In the genomic region with DNA sequence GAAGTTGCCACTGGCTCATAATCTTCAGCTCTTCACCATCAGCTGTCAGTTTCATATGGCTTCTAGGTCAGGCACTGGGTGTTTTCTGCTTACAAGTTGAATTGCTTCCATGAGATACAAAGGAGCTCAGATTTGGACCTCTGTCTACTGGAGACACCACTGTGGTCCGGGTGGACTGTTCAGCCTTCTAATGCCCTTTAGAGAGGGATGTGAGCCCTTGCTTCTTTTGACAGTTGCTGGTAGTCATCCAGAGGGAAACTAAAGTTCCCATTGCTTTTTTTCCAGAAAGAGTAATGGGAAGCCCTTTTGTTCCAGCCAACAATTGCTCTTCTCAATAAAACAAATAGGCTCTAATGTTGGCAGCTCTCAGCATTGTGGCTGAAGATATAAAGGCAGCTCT, we compare ENCODE assay signal across 17 mouse cellular contexts.
DNase-seq lines count a peak whose midpoint lies in the region; ATAC-seq and TF ChIP-seq lines count a peak whose summit lies in the region.
"Had no signal": no experiment of that assay in that cellular context is flagged by ENCODE, and none has a peak within 500 bp of the region (broad histone marks: within the 10 kb centered on the region; RNA-seq: fewer than 3 reads in every experiment).

No protein-coding gene starts in this region.

- WGBS in heart, embryonic 11.5 days (ENCODE audit: insufficient replicate concordance): 71% methylated on average over 1 of the region's 1 CpGs
- WGBS in midbrain, postnatal 0 days: 59% methylated on average over 1 of the region's 1 CpGs
- WGBS in midbrain, embryonic 15.5 days: 65% methylated on average over 1 of the region's 1 CpGs

- intact Hi-C loops in left cerebral cortex, adult 2 months (cut with DNase I): no loop called here
- intact Hi-C loops in left cerebral cortex, postnatal 14 days (cut with DNase I): no loop called here

- H3K4me3 ChIP-seq in heart, embryonic 11.5 days (ENCODE audit: low read depth, low read length): no peak overlapping the region
- H3K4me3 ChIP-seq in left cerebral cortex, adult 2 months: no peak overlapping the region
- no peak overlapping the region for H3K4me3 ChIP-seq in midbrain, postnatal 0 days (ENCODE audit: low read depth, low read length)
- H3K4me3 ChIP-seq in midbrain, embryonic 15.5 days: no peak overlapping the region
- H3K4me3 ChIP-seq: forebrain, embryonic 12.5 days; heart, adult 2 months; heart, embryonic 15.5 days; limb, embryonic 15.5 days had no signal

- no peak overlapping the region for H3K9ac ChIP-seq in heart, embryonic 11.5 days (ENCODE audit: low read depth, low read length)
- no peak overlapping the region for H3K9ac ChIP-seq in midbrain, postnatal 0 days (replicated peaks; ENCODE audit: low read length, poor library complexity, severe bottlenecking)
- H3K9ac ChIP-seq in midbrain, embryonic 15.5 days: no peak overlapping the region
- H3K9ac ChIP-seq: forebrain, embryonic 12.5 days; heart, embryonic 15.5 days; limb, embryonic 15.5 days had no signal

- no peak overlapping the region for H3K4me2 ChIP-seq in heart, embryonic 11.5 days
- no peak overlapping the region for H3K4me2 ChIP-seq in midbrain, postnatal 0 days (ENCODE audit: low read depth, low read length, poor library complexity, severe bottlenecking)
- H3K4me2 ChIP-seq in midbrain, embryonic 15.5 days: no peak overlapping the region
- H3K4me2 ChIP-seq: forebrain, embryonic 12.5 days; heart, embryonic 15.5 days; limb, embryonic 15.5 days had no signal

- H3K27ac ChIP-seq in heart, embryonic 11.5 days (ENCODE audit: low read depth, low read length): no peak overlapping the region
- H3K27ac ChIP-seq in left cerebral cortex, adult 2 months: peak overlapping the region; percentile 25; the same call in 1 of the 2 replicates
- no peak overlapping the region for H3K27ac ChIP-seq in midbrain, postnatal 0 days (ENCODE audit: low read depth, low read length)
- H3K27ac ChIP-seq in midbrain, embryonic 15.5 days: no peak overlapping the region
- H3K27ac ChIP-seq: forebrain, embryonic 12.5 days; heart, adult 2 months; heart, embryonic 15.5 days; kidney, postnatal 0 days; limb, embryonic 15.5 days; stomach, postnatal 0 days had no signal

- H3K4me1 ChIP-seq in heart, embryonic 11.5 days (ENCODE audit: control insufficient read depth, insufficient read depth, low read length): no peaks in the 10 kb centered on the region
- no peaks in the 10 kb centered on the region for H3K4me1 ChIP-seq in midbrain, postnatal 0 days (ENCODE audit: insufficient read depth, low read length)
- no peaks in the 10 kb centered on the region for H3K4me1 ChIP-seq in midbrain, embryonic 15.5 days
- H3K4me1 ChIP-seq: forebrain, embryonic 12.5 days; heart, embryonic 15.5 days; limb, embryonic 15.5 days had no signal

- TF ChIP-seq CTCF in left cerebral cortex, adult 2 months (IDR thresholded peaks at IDR 0.05): no peak
- no peak for TF ChIP-seq CTCF in midbrain, postnatal 0 days (IDR thresholded peaks at IDR 0.05)

- peak; percentile 87 for DNase-seq in heart, adult 11 months
- no peak for DNase-seq in left cerebral cortex, adult 2 months (ENCODE audit: extremely low spot score in 1 of 2, low spot score in 2 of 2)
- no peak for DNase-seq in left cerebral cortex, postnatal 14 days (ENCODE audit: low spot score in 2 of 2)
- peak; percentile 50 for DNase-seq in midbrain, postnatal 0 days (ENCODE audit: low spot score)
- DNase-seq in heart, adult 18-20 months: no peak
- DNase-seq: gastrocnemius, postnatal 10 days; heart, adult 2 months; heart, postnatal 4 days; kidney, adult 18-20 months; thymus, postnatal 14 days had no signal

- no peaks in the 10 kb centered on the region for H3K27me3 ChIP-seq in heart, embryonic 11.5 days (ENCODE audit: control insufficient read depth, insufficient read depth, low read length)
- no peaks in the 10 kb centered on the region for H3K27me3 ChIP-seq in midbrain, postnatal 0 days (ENCODE audit: insufficient read depth, low read length)
- no peaks in the 10 kb centered on the region for H3K27me3 ChIP-seq in midbrain, embryonic 15.5 days (replicated peaks)
- H3K27me3 ChIP-seq: forebrain, embryonic 12.5 days; heart, embryonic 15.5 days; limb, embryonic 15.5 days had no signal

- no peak for ATAC-seq in heart, embryonic 11.5 days (replicated peaks; ENCODE audit: insufficient number of reproducible peaks, low FRiP score, low TSS enrichment)
- no peak for ATAC-seq in midbrain, postnatal 0 days (ENCODE audit: low FRiP score)
- ATAC-seq in midbrain, embryonic 15.5 days (replicated peaks): no peak

- no peaks in the 10 kb centered on the region for H3K36me3 ChIP-seq in heart, embryonic 11.5 days (ENCODE audit: control insufficient read depth, insufficient read depth, low read length)
- H3K36me3 ChIP-seq in midbrain, postnatal 0 days (ENCODE audit: insufficient read depth, low read length): no peaks in the 10 kb centered on the region
- no peaks in the 10 kb centered on the region for H3K36me3 ChIP-seq in midbrain, embryonic 15.5 days (replicated peaks)
- H3K36me3 ChIP-seq: forebrain, embryonic 12.5 days; heart, embryonic 15.5 days; limb, embryonic 15.5 days had no signal

- H3K9me3 ChIP-seq in heart, embryonic 11.5 days (replicated peaks; ENCODE audit: control insufficient read depth, low read length): no peaks in the 10 kb centered on the region
- no peaks in the 10 kb centered on the region for H3K9me3 ChIP-seq in midbrain, postnatal 0 days (ENCODE audit: low read length)
- no peaks in the 10 kb centered on the region for H3K9me3 ChIP-seq in midbrain, embryonic 15.5 days
- H3K9me3 ChIP-seq: forebrain, embryonic 12.5 days; heart, embryonic 15.5 days; limb, embryonic 15.5 days had no signal

Comparison
In these comparisons a context has a peak if more than half of its experiments do, and no peak if none do; other contexts are left out.
1. DNase-seq: peak in heart, adult 11 months (single experiment) and midbrain, postnatal 0 days (single experiment); none in left cerebral cortex, adult 2 months (0 of 2), left cerebral cortex, postnatal 14 days (0 of 2) and heart, adult 18-20 months (0 of 2).